ENCODE assay signal across 14 mouse cellular contexts in the genomic region with DNA sequence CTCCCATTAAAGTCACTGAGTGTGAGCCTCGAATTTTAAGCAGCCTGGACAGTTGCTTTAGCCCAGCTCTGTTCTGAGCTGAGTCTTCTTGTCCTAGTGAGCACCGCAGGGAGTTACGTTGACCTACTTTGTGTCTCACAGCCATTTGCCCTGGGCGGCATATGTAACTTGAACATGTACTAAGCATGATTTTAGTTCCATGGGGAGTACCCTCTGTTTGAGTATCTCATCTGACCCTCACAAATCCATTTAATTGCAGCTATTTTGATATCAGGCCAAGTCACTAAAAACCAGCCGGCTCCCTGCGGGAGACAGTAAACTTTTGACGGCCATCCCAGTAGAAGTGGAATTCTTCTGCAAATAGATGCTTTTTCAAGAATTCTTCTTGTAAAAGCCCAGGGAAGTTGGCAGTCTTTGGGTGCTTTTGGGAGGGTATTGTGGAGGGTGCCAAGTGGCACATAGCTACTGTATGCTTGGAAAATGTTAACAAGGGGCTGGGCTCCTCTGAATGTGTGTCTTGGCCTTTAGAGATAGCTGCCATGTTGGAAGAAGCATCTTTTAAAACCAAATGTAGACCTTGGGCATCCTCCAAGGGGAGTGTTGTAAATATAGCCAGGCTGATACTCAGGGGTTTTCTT. TPM values are rescaled to one million over a fixed set of nuclear protein-coding genes. Genes with fewer than 3 reads are reported as not detected.
A peak's percentile ranks its signal among the peaks of the same experiment; 100 is the strongest.
DNase-seq lines count a peak whose midpoint lies in the region; ATAC-seq and TF ChIP-seq lines count a peak whose summit lies in the region.
"Had no signal": no experiment of that assay in that cellular context is flagged by ENCODE, and none has a peak within 500 bp of the region (broad histone marks: within the 10 kb centered on the region; RNA-seq: fewer than 3 reads in every experiment).

No protein-coding gene starts in this region.

- no peak for TF ChIP-seq POLR2A in cerebellum, adult 2 months (IDR thresholded peaks at IDR 0.05; ENCODE audit: borderline replicate concordance, insufficient read depth, low read length)
- no peak for TF ChIP-seq POLR2A in brain, embryonic 14.5 days (IDR thresholded peaks at IDR 0.05; ENCODE audit: borderline replicate concordance, extremely low read depth, insufficient read depth, insufficient read length, poor library complexity, severe bottlenecking)
- TF ChIP-seq POLR2A in limb, embryonic 14.5 days (IDR thresholded peaks at IDR 0.05; ENCODE audit: borderline replicate concordance, extremely low read depth, insufficient read depth, insufficient read length) = no peak

- no peaks in the 10 kb centered on the region for H3K36me3 ChIP-seq in kidney, postnatal 0 days (ENCODE audit: insufficient read depth, low read length)
- H3K36me3 ChIP-seq in limb, embryonic 14.5 days (ENCODE audit: control insufficient read depth, insufficient read depth, low read length) = no peaks in the 10 kb centered on the region
- no peaks in the 10 kb centered on the region for H3K36me3 ChIP-seq in liver, postnatal 0 days (replicated peaks; ENCODE audit: insufficient read depth, low read length)
- H3K36me3 ChIP-seq: embryonic facial prominence, embryonic 12.5 days; limb, embryonic 12.5 days; lung, embryonic 15.5 days had no signal

- H3K9me3 ChIP-seq in kidney, postnatal 0 days (replicated peaks; ENCODE audit: low read length) = no peaks in the 10 kb centered on the region
- H3K9me3 ChIP-seq in limb, embryonic 14.5 days (ENCODE audit: control insufficient read depth, low read length) = no peaks in the 10 kb centered on the region
- no peaks in the 10 kb centered on the region for H3K9me3 ChIP-seq in liver, postnatal 0 days (ENCODE audit: low read length)
- H3K9me3 ChIP-seq: embryonic facial prominence, embryonic 12.5 days; limb, embryonic 12.5 days; lung, embryonic 15.5 days had no signal

- no peak overlapping the region for H3K9ac ChIP-seq in kidney, postnatal 0 days (ENCODE audit: low read depth, low read length)
- no peak overlapping the region for H3K9ac ChIP-seq in limb, embryonic 14.5 days (ENCODE audit: low read depth, low read length, severe bottlenecking)
- no peak overlapping the region for H3K9ac ChIP-seq in liver, postnatal 0 days (replicated peaks)
- H3K9ac ChIP-seq: embryonic facial prominence, embryonic 12.5 days; limb, embryonic 12.5 days; lung, embryonic 15.5 days had no signal

- TF ChIP-seq EP300 in liver, postnatal 0 days (IDR thresholded peaks at IDR 0.05; ENCODE audit: low read depth) = no peak

- DNase-seq in cerebellum, adult 2 months = peak; percentile 30 to 53
- DNase-seq in cerebellum, adult 9-10 months = no peak
- DNase-seq in kidney, postnatal 0 days (ENCODE audit: low spot score) = peak; percentile 53
- no peak for DNase-seq in kidney, adult 11 months
- DNase-seq in brain, embryonic 14.5 days (ENCODE audit: low read depth) = peak; percentile 74
- no peak for DNase-seq in limb, embryonic 14.5 days (ENCODE audit: low spot score)
- DNase-seq in liver, postnatal 0 days = no peak
- DNase-seq in spleen, adult 12 weeks (ENCODE audit: low spot score) = no peak
- DNase-seq: adrenal gland, postnatal 14 days; kidney, adult 2 months; right cerebral cortex, postnatal 14 days had no signal

- H3K4me2 ChIP-seq in kidney, postnatal 0 days (ENCODE audit: low read length) = no peak overlapping the region
- no peak overlapping the region for H3K4me2 ChIP-seq in limb, embryonic 14.5 days (replicated peaks; ENCODE audit: low read depth, low read length, severe bottlenecking)
- no peak overlapping the region for H3K4me2 ChIP-seq in liver, postnatal 0 days (ENCODE audit: low read depth, low read length)
- H3K4me2 ChIP-seq: embryonic facial prominence, embryonic 12.5 days; limb, embryonic 12.5 days; lung, embryonic 15.5 days had no signal

- H3K27ac ChIP-seq in cerebellum, adult 2 months (ENCODE audit: insufficient read depth, low read length) = no peak overlapping the region
- no peak overlapping the region for H3K27ac ChIP-seq in kidney, postnatal 0 days
- no peak overlapping the region for H3K27ac ChIP-seq in limb, embryonic 14.5 days (replicated peaks; ENCODE audit: low read depth, low read length)
- no peak overlapping the region for H3K27ac ChIP-seq in liver, postnatal 0 days (ENCODE audit: low read depth)
- H3K27ac ChIP-seq: embryonic facial prominence, embryonic 12.5 days; limb, embryonic 12.5 days had no signal

- H3K4me1 ChIP-seq in cerebellum, adult 2 months (ENCODE audit: control insufficient read depth, insufficient read depth, low read length) = peaks cover 13% of the 10 kb centered on the region
- H3K4me1 ChIP-seq in kidney, postnatal 0 days (replicated peaks; ENCODE audit: insufficient read depth, low read length) = 0 out of 2 replicates have a peak, but pooled peaks cover 4% of the 10 kb centered on the region
- peaks cover 58% of the 10 kb centered on the region for H3K4me1 ChIP-seq in limb, embryonic 14.5 days (ENCODE audit: control insufficient read depth, insufficient read depth, low read length)
- no peaks in the 10 kb centered on the region for H3K4me1 ChIP-seq in liver, postnatal 0 days (ENCODE audit: insufficient read depth)

- no peak overlapping the region for H3K4me3 ChIP-seq in cerebellum, adult 2 months (replicated peaks; ENCODE audit: insufficient read depth, low read depth, low read length)
- H3K4me3 ChIP-seq in kidney, postnatal 0 days (replicated peaks; ENCODE audit: low read depth, low read length) = no peak overlapping the region
- H3K4me3 ChIP-seq in limb, embryonic 14.5 days (replicated peaks; ENCODE audit: low read length) = no peak overlapping the region
- H3K4me3 ChIP-seq in liver, postnatal 0 days (ENCODE audit: low read depth, low read length) = no peak overlapping the region
- H3K4me3 ChIP-seq: embryonic facial prominence, embryonic 12.5 days; limb, embryonic 12.5 days; lung, embryonic 15.5 days had no signal

- 22% methylated on average over 7 of the region's 7 CpGs for WGBS in cerebellum, adult 2 months
- 64% methylated on average over 7 of the region's 7 CpGs for WGBS in kidney, postnatal 0 days
- 43% methylated on average over 7 of the region's 7 CpGs for WGBS in limb, embryonic 14.5 days
- WGBS in liver, postnatal 0 days (ENCODE audit: insufficient replicate concordance) = 80% methylated on average over 7 of the region's 7 CpGs

- no peaks in the 10 kb centered on the region for H3K27me3 ChIP-seq in cerebellum, adult 2 months (ENCODE audit: control insufficient read depth, insufficient read depth, low read length)
- H3K27me3 ChIP-seq in kidney, postnatal 0 days (ENCODE audit: insufficient read depth, low read length) = no peaks in the 10 kb centered on the region
- no peaks in the 10 kb centered on the region for H3K27me3 ChIP-seq in limb, embryonic 14.5 days (ENCODE audit: control insufficient read depth, insufficient read depth, low read length)
- no peaks in the 10 kb centered on the region for H3K27me3 ChIP-seq in liver, postnatal 0 days (ENCODE audit: insufficient read depth, low read length)
- H3K27me3 ChIP-seq: embryonic facial prominence, embryonic 12.5 days; limb, embryonic 12.5 days; lung, embryonic 15.5 days had no signal

- no peak for ATAC-seq in kidney, postnatal 0 days (replicated peaks; ENCODE audit: low FRiP score, low read depth)
- ATAC-seq in limb, embryonic 14.5 days (ENCODE audit: low FRiP score, low read depth) = peak; percentile 19; the same call in 1 of the 2 replicates
- ATAC-seq in liver, postnatal 0 days = no peak

- no peak for TF ChIP-seq CTCF in cerebellum, adult 2 months (IDR thresholded peaks at IDR 0.05; ENCODE audit: borderline replicate concordance, insufficient read depth, low read depth, low read length)
- TF ChIP-seq CTCF in kidney, postnatal 0 days (IDR thresholded peaks at IDR 0.05; ENCODE audit: low read depth) = no peak
- TF ChIP-seq CTCF in brain, embryonic 14.5 days (IDR thresholded peaks at IDR 0.05; ENCODE audit: borderline replicate concordance, extremely low read depth, insufficient read depth, insufficient read length) = no peak
- TF ChIP-seq CTCF in liver, postnatal 0 days (IDR thresholded peaks at IDR 0.05; ENCODE audit: low read depth) = no peak

RNA-seq across cellular contexts. Expression of gene Tiam2, which starts 10.6 kb away (rescaled TPM):
- polyA plus RNA-seq in cerebellum, adult 2 months (2012; rRNA removed) = 5.4 and 6.2 TPM in 2 replicates
- 3.2 and 3.3 TPM in 2 replicates for polyA plus RNA-seq in kidney, postnatal 0 days (2015; fragmentation: Nextera tagmentation; extraction: Ambion mirVana)
- 17.5 and 48.1 TPM in 2 replicates for polyA plus RNA-seq in brain, embryonic 14.5 days (2012; rRNA removed)
- polyA plus RNA-seq in limb, embryonic 14.5 days (2012; rRNA removed) = 22.3 and 25.9 TPM in 2 replicates
- polyA plus RNA-seq in limb, embryonic 14.5 days (2014; fragmentation: Nextera tagmentation; extraction: Ambion mirVana) = 21.1 and 25.6 TPM in 2 replicates
- 0.54 and 0.56 TPM in 2 replicates for polyA plus RNA-seq in liver, postnatal 0 days (2015; fragmentation: Nextera tagmentation; extraction: Ambion mirVana)

Comparison
In these comparisons a context has a peak if more than half of its experiments do, and no peak if none do; other contexts are left out.
1. DNase-seq: peak in cerebellum, adult 2 months (2 of 2), kidney, postnatal 0 days (single experiment) and brain, embryonic 14.5 days (single experiment); none in cerebellum, adult 9-10 months (single experiment), kidney, adult 11 months (single experiment), limb, embryonic 14.5 days (single experiment), liver, postnatal 0 days (single experiment) and spleen, adult 12 weeks (single experiment).